Mouse (Mus musculus): ENCODE measurements at regions not wholly inside any gene's neighbourhood (a gene's known extent, or its start where the extent isn't known, plus 50 kb on each side); places are given as distances from the start of the nearest gene placed in this dataset.
A peak's percentile ranks its signal among the peaks of the same experiment; 100 is the strongest.

- H3K4me1 ChIP-seq (ENCODE audit: insufficient read depth, low read depth, low read length), result no peaks in the 10 kb centered on the region
- H3K4me2 ChIP-seq (replicated peaks; ENCODE audit: low read depth, low read length), result no peak overlapping the region
- H3K27ac ChIP-seq (ENCODE audit: low read length), result no peak overlapping the region
- H3K9me3 ChIP-seq (ENCODE audit: low read length), result no peaks in the 10 kb centered on the region
- no peak for DNase-seq (ENCODE audit: low spot score)
- no peaks in the 10 kb centered on the region for H3K27me3 ChIP-seq (replicated peaks; ENCODE audit: insufficient read depth, low read length)
- H3K9ac ChIP-seq (replicated peaks; ENCODE audit: low read depth), result no peak overlapping the region
- H3K36me3 ChIP-seq (ENCODE audit: insufficient read depth, low read length), result no peaks in the 10 kb centered on the region
- no peak for TF ChIP-seq EP300 (IDR thresholded peaks at IDR 0.05)
- no peak for TF ChIP-seq CTCF (IDR thresholded peaks at IDR 0.05)
- no peak overlapping the region for H3K4me3 ChIP-seq (ENCODE audit: low read depth, low read length)
- ATAC-seq, result no peak
- 86% methylated on average over 3 of the region's 3 CpGs for WGBS
Measured at GRCm38 (mm10) chr4:106050297-106050696, 260.6 kb downstream of the Gm12728 start.

DNA sequence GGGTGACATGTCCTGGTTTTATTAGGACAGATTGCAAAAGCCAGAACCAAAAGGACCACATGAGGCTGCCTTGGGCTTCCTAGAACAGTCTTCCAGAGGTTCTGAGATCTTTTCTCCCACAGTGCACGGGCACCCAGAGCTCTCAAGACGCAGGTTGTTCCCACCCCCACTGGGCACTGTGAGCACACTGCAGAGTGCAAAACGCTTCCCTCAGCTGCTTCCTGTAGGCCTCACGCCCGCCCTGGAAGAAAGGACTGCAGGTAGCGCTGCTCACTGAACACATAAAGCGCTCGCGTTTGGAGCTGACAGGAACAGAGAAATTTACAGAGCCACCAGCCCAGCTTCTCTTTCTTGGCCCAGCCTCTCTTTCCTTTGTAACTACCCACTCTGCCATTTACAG, 262.5 kb upstream of the Usp24 start:
- no peaks in the 10 kb centered on the region for H3K27me3 ChIP-seq (replicated peaks; ENCODE audit: insufficient read depth, low read length)
- no peak for DNase-seq (ENCODE audit: low spot score)
- TF ChIP-seq CTCF (IDR thresholded peaks at IDR 0.05) (no peak), EP300 (IDR thresholded peaks at IDR 0.05) (no peak)
- no peak for ATAC-seq
- H3K9me3 ChIP-seq (ENCODE audit: low read length), result no peaks in the 10 kb centered on the region
- H3K36me3 ChIP-seq (ENCODE audit: insufficient read depth, low read length), result no peaks in the 10 kb centered on the region
- H3K27ac ChIP-seq (ENCODE audit: low read length), result no peak overlapping the region
- H3K9ac ChIP-seq (replicated peaks; ENCODE audit: low read depth), result no peak overlapping the region
- H3K4me1 ChIP-seq (ENCODE audit: insufficient read depth, low read depth, low read length), result no peaks in the 10 kb centered on the region
- no peak overlapping the region for H3K4me2 ChIP-seq (replicated peaks; ENCODE audit: low read depth, low read length)
- WGBS, result 28% methylated on average over 9 of the region's 9 CpGs
- H3K4me3 ChIP-seq (ENCODE audit: low read depth, low read length), result no peak overlapping the region

GRCm38 (mm10) chr4:106054324-106054723, 261.7 kb upstream of the Usp24 start:
- no peak overlapping the region for H3K9ac ChIP-seq (replicated peaks; ENCODE audit: low read depth)
- no peak overlapping the region for H3K4me2 ChIP-seq (replicated peaks; ENCODE audit: low read depth, low read length)
- no peak overlapping the region for H3K27ac ChIP-seq (ENCODE audit: low read length)
- DNase-seq (ENCODE audit: low spot score), result no peak
- WGBS, result 49% methylated on average over 7 of the region's 7 CpGs
- ATAC-seq, result no peak
- TF ChIP-seq EP300 (IDR thresholded peaks at IDR 0.05) (no peak), CTCF (IDR thresholded peaks at IDR 0.05) (peak; percentile 18; the same call in 1 of the 2 replicates)
- no peaks in the 10 kb centered on the region for H3K27me3 ChIP-seq (replicated peaks; ENCODE audit: insufficient read depth, low read length)
- no peak overlapping the region for H3K4me3 ChIP-seq (ENCODE audit: low read depth, low read length)
- no peaks in the 10 kb centered on the region for H3K4me1 ChIP-seq (ENCODE audit: insufficient read depth, low read depth, low read length)
- no peaks in the 10 kb centered on the region for H3K9me3 ChIP-seq (ENCODE audit: low read length)
- no peaks in the 10 kb centered on the region for H3K36me3 ChIP-seq (ENCODE audit: insufficient read depth, low read length)

DNA sequence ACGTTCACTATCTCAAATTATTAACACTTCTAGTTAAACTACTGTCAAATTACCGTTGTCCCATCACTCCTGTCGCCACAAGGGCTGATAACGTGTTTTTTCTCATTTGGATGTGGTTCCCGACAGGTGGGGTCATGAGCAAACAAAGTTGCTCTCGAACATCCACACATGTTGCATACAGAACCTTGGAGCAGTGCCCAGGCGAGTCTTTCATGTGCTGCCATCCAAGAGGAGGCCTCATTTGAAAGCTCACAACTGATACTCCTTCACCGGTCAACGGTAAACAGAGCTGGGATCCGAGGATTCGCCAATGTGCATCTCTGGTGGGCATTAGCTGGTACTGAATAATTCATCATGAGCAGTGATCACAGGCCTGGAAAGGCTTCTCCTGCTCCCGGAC, 253.4 kb upstream of the Usp24 start:
- 68% methylated on average over 12 of the region's 12 CpGs for WGBS
- ATAC-seq (no peak), DNase-seq (ENCODE audit: low spot score) (no peak)
- Histone ChIP-seq H3K27me3 (replicated peaks; ENCODE audit: insufficient read depth, low read length) (no peaks in the 10 kb centered on the region), H3K4me2 (replicated peaks; ENCODE audit: low read depth, low read length) (no peak overlapping the region), H3K27ac (ENCODE audit: low read length) (no peak overlapping the region), H3K4me1 (ENCODE audit: insufficient read depth, low read depth, low read length) (no peaks in the 10 kb centered on the region), H3K36me3 (ENCODE audit: insufficient read depth, low read length) (no peaks in the 10 kb centered on the region), H3K9ac (replicated peaks; ENCODE audit: low read depth) (no peak overlapping the region), H3K9me3 (ENCODE audit: low read length) (no peaks in the 10 kb centered on the region), H3K4me3 (ENCODE audit: low read depth, low read length) (no peak overlapping the region)
- TF ChIP-seq CTCF (IDR thresholded peaks at IDR 0.05) (no peak), EP300 (IDR thresholded peaks at IDR 0.05) (no peak)

DNA sequence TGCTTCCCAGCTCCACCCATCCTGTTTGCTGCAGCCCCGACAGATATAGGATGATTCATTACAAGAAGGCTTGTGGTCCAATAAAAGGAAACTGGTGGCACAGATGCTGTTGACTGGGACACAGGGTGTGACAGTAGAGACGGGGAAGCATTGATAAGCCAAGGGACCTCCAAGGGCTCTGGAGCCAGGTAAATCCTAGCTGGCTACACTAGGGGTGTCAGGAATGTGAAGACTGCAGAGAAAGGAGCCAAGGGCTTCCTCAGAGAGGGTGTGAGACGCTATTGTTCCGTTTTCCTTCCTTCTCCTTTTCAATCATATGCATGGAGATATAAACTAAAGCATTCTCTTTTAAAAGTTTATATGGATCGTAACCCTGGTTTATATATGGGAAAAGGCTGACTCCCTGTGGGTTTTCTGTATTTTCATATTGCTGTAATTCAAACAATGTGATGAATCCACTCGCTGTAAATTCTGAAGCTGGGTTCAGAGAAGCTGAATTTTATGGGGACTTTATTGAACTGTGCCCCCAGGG, 252.1 kb upstream of the Usp24 start:
- no peak for TF ChIP-seq CTCF (IDR thresholded peaks at IDR 0.05)
- TF ChIP-seq EP300 (IDR thresholded peaks at IDR 0.05), result no peak
- no peak overlapping the region for H3K4me3 ChIP-seq (ENCODE audit: low read depth, low read length)
- no peaks in the 10 kb centered on the region for H3K4me1 ChIP-seq (ENCODE audit: insufficient read depth, low read depth, low read length)
- ATAC-seq, result no peak
- H3K9ac ChIP-seq (replicated peaks; ENCODE audit: low read depth), result no peak overlapping the region
- H3K4me2 ChIP-seq (replicated peaks; ENCODE audit: low read depth, low read length), result no peak overlapping the region
- peak; percentile 13 for DNase-seq (ENCODE audit: low spot score)
- no peaks in the 10 kb centered on the region for H3K36me3 ChIP-seq (ENCODE audit: insufficient read depth, low read length)
- H3K27ac ChIP-seq (ENCODE audit: low read length), result no peak overlapping the region
- H3K9me3 ChIP-seq (ENCODE audit: low read length), result no peaks in the 10 kb centered on the region
- WGBS, result 35% methylated on average over 6 of the region's 6 CpGs
- H3K27me3 ChIP-seq (replicated peaks; ENCODE audit: insufficient read depth, low read length), result no peaks in the 10 kb centered on the region

GRCm38 (mm10) chr4:106067023-106067422, 249.0 kb upstream of the Usp24 start:
- Histone ChIP-seq H3K9me3 (ENCODE audit: low read length) (no peaks in the 10 kb centered on the region), H3K4me1 (ENCODE audit: insufficient read depth, low read depth, low read length) (no peaks in the 10 kb centered on the region), H3K27ac (ENCODE audit: low read length) (no peak overlapping the region), H3K36me3 (ENCODE audit: insufficient read depth, low read length) (no peaks in the 10 kb centered on the region), H3K4me3 (ENCODE audit: low read depth, low read length) (no peak overlapping the region), H3K27me3 (replicated peaks; ENCODE audit: insufficient read depth, low read length) (no peaks in the 10 kb centered on the region), H3K4me2 (replicated peaks; ENCODE audit: low read depth, low read length) (no peak overlapping the region), H3K9ac (replicated peaks; ENCODE audit: low read depth) (no peak overlapping the region)
- ATAC-seq, result no peak
- DNase-seq (ENCODE audit: low spot score), result no peak
- WGBS, result 62% methylated on average over 9 of the region's 9 CpGs
- TF ChIP-seq CTCF (IDR thresholded peaks at IDR 0.05), result no peak

GRCm38 (mm10) chr4:106083546-106083945, 232.5 kb upstream of the Usp24 start:
- Histone ChIP-seq H3K27me3 (replicated peaks; ENCODE audit: insufficient read depth, low read length) (no peaks in the 10 kb centered on the region), H3K4me3 (ENCODE audit: low read depth, low read length) (no peak overlapping the region), H3K4me2 (replicated peaks; ENCODE audit: low read depth, low read length) (no peak overlapping the region), H3K9me3 (ENCODE audit: low read length) (no peaks in the 10 kb centered on the region), H3K27ac (ENCODE audit: low read length) (no peak overlapping the region), H3K9ac (replicated peaks; ENCODE audit: low read depth) (no peak overlapping the region), H3K36me3 (ENCODE audit: insufficient read depth, low read length) (no peaks in the 10 kb centered on the region), H3K4me1 (ENCODE audit: insufficient read depth, low read depth, low read length) (no peaks in the 10 kb centered on the region)
- ATAC-seq, result peak; percentile 63
- TF ChIP-seq CTCF (IDR thresholded peaks at IDR 0.05), result no peak
- peak; percentile 73 for DNase-seq (ENCODE audit: low spot score)
